ENCODE assay signal across 18 mouse cellular contexts in the genomic region with DNA sequence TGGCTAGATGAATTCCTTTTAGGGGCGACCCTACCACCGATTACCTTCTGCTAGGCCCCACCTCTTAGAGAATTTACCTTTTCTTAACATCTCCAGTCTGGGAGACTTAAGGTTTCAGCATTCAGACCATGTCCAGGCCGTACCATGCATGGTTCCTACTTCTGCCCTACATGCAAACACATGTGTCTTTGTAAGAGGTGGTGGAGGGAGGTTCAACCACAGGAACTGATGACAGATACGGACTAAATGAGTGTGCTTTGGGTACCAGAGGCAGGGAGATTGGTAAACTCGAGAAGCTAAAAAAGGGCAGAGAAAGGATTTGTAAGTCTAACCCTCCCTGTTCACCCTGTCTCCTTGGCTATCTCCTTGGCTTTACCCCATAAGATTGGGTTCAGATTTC. TPM values are rescaled to one million over a fixed set of nuclear protein-coding genes. Genes with fewer than 3 reads are reported as not detected.
DNase-seq lines count a peak whose midpoint lies in the region; ATAC-seq and TF ChIP-seq lines count a peak whose summit lies in the region.
"Had no signal": no experiment of that assay in that cellular context is flagged by ENCODE, and none has a peak within 500 bp of the region (broad histone marks: within the 10 kb centered on the region; RNA-seq: fewer than 3 reads in every experiment).

No protein-coding gene starts in this region.

- H3K27ac ChIP-seq in forebrain, embryonic 10.5 days, result peak overlapping the region; percentile 89
- H3K27ac ChIP-seq in forebrain, embryonic 12.5 days, result no peak overlapping the region
- H3K27ac ChIP-seq in heart, embryonic 14.5 days (replicated peaks in 1 of 2; ENCODE audit: control insufficient read depth in 1 of 2, insufficient read depth in 1 of 2, low read depth in 2 of 2, low read length in 2 of 2), result peak overlapping the region; percentile 19 to 81
- 0 out of 2 replicates have a peak overlapping the region, but pooled peaks have one; percentile 9 for H3K27ac ChIP-seq in lung, postnatal 0 days (ENCODE audit: low read length)
- H3K27ac ChIP-seq in limb, embryonic 10.5 days, result 0 out of 2 replicates have a peak overlapping the region, but pooled peaks have one; percentile 84

- intact Hi-C loops in heart, postnatal 10 days (cut with DNase I), result loop anchor here (5.0 kb wide), 1 partner anchor 44 kb away; no protein-coding TSS in a partner anchor

- peaks cover 80% of the 10 kb centered on the region for H3K4me1 ChIP-seq in forebrain, embryonic 10.5 days
- H3K4me1 ChIP-seq in forebrain, embryonic 12.5 days, result peaks cover 58% of the 10 kb centered on the region
- H3K4me1 ChIP-seq in heart, embryonic 14.5 days (ENCODE audit: control insufficient read depth in 2 of 2, insufficient read depth in 2 of 2, low read length in 2 of 2), result peaks cover 59 to 73% of the 10 kb centered on the region in 2 experiments
- peaks cover 46% of the 10 kb centered on the region for H3K4me1 ChIP-seq in lung, postnatal 0 days (ENCODE audit: insufficient read depth, low read depth, low read length)
- H3K4me1 ChIP-seq in limb, embryonic 10.5 days, result peaks cover 68% of the 10 kb centered on the region

- H3K9ac ChIP-seq in forebrain, embryonic 12.5 days, result no peak overlapping the region
- no peak overlapping the region for H3K9ac ChIP-seq in heart, embryonic 14.5 days (ENCODE audit: low read length)
- H3K9ac ChIP-seq in lung, postnatal 0 days (replicated peaks; ENCODE audit: low read depth), result no peak overlapping the region
- H3K9ac ChIP-seq: lung, embryonic 14.5 days; stomach, embryonic 15.5 days had no signal

- no peak for TF ChIP-seq CTCF in lung, postnatal 0 days (IDR thresholded peaks at IDR 0.05)

- peaks cover 5% of the 10 kb centered on the region; the same call in 1 of the 2 replicates for H3K27me3 ChIP-seq in forebrain, embryonic 10.5 days (ENCODE audit: poor library complexity, severe bottlenecking)
- H3K27me3 ChIP-seq in forebrain, embryonic 12.5 days, result 0 out of 2 replicates have a peak, but pooled peaks cover 4% of the 10 kb centered on the region
- no peaks in the 10 kb centered on the region for H3K27me3 ChIP-seq in heart, embryonic 14.5 days (ENCODE audit: control insufficient read depth, insufficient read depth, low read length)
- H3K27me3 ChIP-seq in lung, postnatal 0 days (replicated peaks; ENCODE audit: insufficient read depth, low read length), result no peaks in the 10 kb centered on the region
- peaks cover 18% of the 10 kb centered on the region for H3K27me3 ChIP-seq in limb, embryonic 10.5 days (ENCODE audit: low read depth, poor library complexity, severe bottlenecking)
- H3K27me3 ChIP-seq: CH12.LX; stomach, embryonic 15.5 days had no signal

- no peak overlapping the region for H3K4me2 ChIP-seq in forebrain, embryonic 12.5 days
- no peak overlapping the region for H3K4me2 ChIP-seq in heart, embryonic 14.5 days (ENCODE audit: low read length)
- no peak overlapping the region for H3K4me2 ChIP-seq in lung, postnatal 0 days (replicated peaks; ENCODE audit: low read depth, low read length)
- H3K4me2 ChIP-seq: liver, embryonic 11.5 days; stomach, embryonic 15.5 days had no signal

- H3K9me3 ChIP-seq in forebrain, embryonic 10.5 days, result no peaks in the 10 kb centered on the region
- H3K9me3 ChIP-seq in forebrain, embryonic 12.5 days, result no peaks in the 10 kb centered on the region
- no peaks in the 10 kb centered on the region for H3K9me3 ChIP-seq in heart, embryonic 14.5 days (ENCODE audit: control insufficient read depth, low read length)
- no peaks in the 10 kb centered on the region for H3K9me3 ChIP-seq in lung, postnatal 0 days (ENCODE audit: low read length)
- no peaks in the 10 kb centered on the region for H3K9me3 ChIP-seq in limb, embryonic 10.5 days (replicated peaks)
- H3K9me3 ChIP-seq: stomach, embryonic 15.5 days had no signal

- H3K4me3 ChIP-seq in forebrain, embryonic 10.5 days, result no peak overlapping the region
- no peak overlapping the region for H3K4me3 ChIP-seq in forebrain, embryonic 12.5 days (replicated peaks)
- no peak overlapping the region for H3K4me3 ChIP-seq in heart, embryonic 14.5 days (ENCODE audit: control insufficient read depth in 1 of 2, insufficient read depth in 1 of 2, low read depth in 1 of 2, low read length in 2 of 2)
- no peak overlapping the region for H3K4me3 ChIP-seq in lung, postnatal 0 days (ENCODE audit: low read depth, low read length)
- no peak overlapping the region for H3K4me3 ChIP-seq in limb, embryonic 10.5 days
- H3K4me3 ChIP-seq: stomach, embryonic 15.5 days had no signal

- no peak for DNase-seq in forebrain, embryonic 10.5 days (ENCODE audit: extremely low spot score, low spot score)
- DNase-seq in heart, postnatal 10 days, result no peak
- DNase-seq in lung, postnatal 0 days (ENCODE audit: low spot score), result no peak
- no peak for DNase-seq in lung, postnatal 36 days
- no peak for DNase-seq in limb, embryonic 10.5 days (ENCODE audit: low spot score)
- no peak for DNase-seq in kidney, adult 9 months
- DNase-seq: adrenal gland, adult 2 months; cerebellum, postnatal 14 days; embryo, embryonic 11 days; left cerebral cortex, postnatal 4 days had no signal

- WGBS in forebrain, embryonic 10.5 days, result 69% methylated on average over 5 of the region's 5 CpGs
- WGBS in forebrain, embryonic 12.5 days, result 71% methylated on average over 5 of the region's 5 CpGs
- 68% methylated on average over 5 of the region's 5 CpGs for WGBS in heart, embryonic 14.5 days
- 61% methylated on average over 5 of the region's 5 CpGs for WGBS in lung, postnatal 0 days
- 83% methylated on average over 5 of the region's 5 CpGs for WGBS in limb, embryonic 10.5 days

- TF ChIP-seq EP300 in lung, postnatal 0 days (IDR thresholded peaks at IDR 0.05), result no peak

- ATAC-seq in forebrain, embryonic 12.5 days (ENCODE audit: low FRiP score), result no peak
- no peak for ATAC-seq in heart, embryonic 14.5 days (ENCODE audit: insufficient number of reproducible peaks, insufficient read depth, low FRiP score, low read depth)
- no peak for ATAC-seq in lung, postnatal 0 days
- ATAC-seq: inflammation-experienced regulatory T-cells, adult 6 months; midbrain, embryonic 16.5 days had no signal

- no peaks in the 10 kb centered on the region for H3K36me3 ChIP-seq in forebrain, embryonic 10.5 days (replicated peaks)
- no peaks in the 10 kb centered on the region for H3K36me3 ChIP-seq in forebrain, embryonic 12.5 days (replicated peaks)
- no peaks in the 10 kb centered on the region for H3K36me3 ChIP-seq in heart, embryonic 14.5 days (ENCODE audit: control insufficient read depth, insufficient read depth, low read length)
- no peaks in the 10 kb centered on the region for H3K36me3 ChIP-seq in lung, postnatal 0 days (ENCODE audit: insufficient read depth, low read length)
- H3K36me3 ChIP-seq in limb, embryonic 10.5 days, result no peaks in the 10 kb centered on the region
- H3K36me3 ChIP-seq: stomach, embryonic 15.5 days had no signal

RNA-seq across cellular contexts. Expression of a gene that starts 23.5 kb away (rescaled TPM):
- 27.7 and 28.7 TPM in 2 replicates for polyA plus RNA-seq in forebrain, embryonic 10.5 days (2016; fragmentation: Nextera tagmentation; extraction: Ambion mirVana)
- 26.5 and 27.1 TPM in 2 replicates for polyA plus RNA-seq in forebrain, embryonic 12.5 days (2016; fragmentation: Nextera tagmentation; extraction: Ambion mirVana)
- 17.2 and 19.2 TPM in 2 replicates for polyA plus RNA-seq in heart, embryonic 14.5 days (2014; fragmentation: Nextera tagmentation; extraction: Ambion mirVana)
- 10 to 100 TPM; 26.2 to 28.6 TPM for total RNA-seq in heart, postnatal 10 days (2021)
- polyA plus RNA-seq in lung, postnatal 0 days (2015; fragmentation: Nextera tagmentation; extraction: Ambion mirVana), result 18.9 and 22.0 TPM in 2 replicates
- 25.9 and 26.9 TPM in 2 replicates for polyA plus RNA-seq in limb, embryonic 10.5 days (2016; fragmentation: Nextera tagmentation; extraction: Ambion mirVana)
- total RNA-seq: CH12.LX had no signal
